Mouse (Mus musculus): ENCODE measurements around the gene Ism2. TPM values are rescaled to one million over a fixed set of nuclear protein-coding genes. Genes with fewer than 3 reads are reported as not detected.

The Ism2 gene
- polyA plus RNA-seq, 1 experiment from 2014 or later: 0.96 TPM

Small RNAs within 50 kb of the gene (microRNA-seq; reads per million reads assigned to microRNA genes)
- not detected for gene Gm47293

Other genes with a start within 250 kb of the Ism2 start
- gene Ngb, start 197.2 kb downstream of the Ism2 start, polyA plus RNA-seq (2015; fragmentation: Nextera tagmentation; extraction: Ambion mirVana): 3.1 and 4.1 TPM in 2 replicates
- gene Gstz1, start 152.5 kb downstream of the Ism2 start, polyA plus RNA-seq (2015; fragmentation: Nextera tagmentation; extraction: Ambion mirVana): 25.1 and 28.4 TPM in 2 replicates
- gene Pomt2, start 151.7 kb downstream of the Ism2 start, polyA plus RNA-seq (2015; fragmentation: Nextera tagmentation; extraction: Ambion mirVana): 13.4 and 13.8 TPM in 2 replicates
- gene Samd15, start 100.0 kb downstream of the Ism2 start, polyA plus RNA-seq (2015; fragmentation: Nextera tagmentation; extraction: Ambion mirVana): 2.5 TPM in 2 replicates
- gene Tmed8, start 99.3 kb downstream of the Ism2 start, polyA plus RNA-seq (2015; fragmentation: Nextera tagmentation; extraction: Ambion mirVana): 4.4 and 4.6 TPM in 2 replicates
- 1.0 and 1.5 TPM in 2 replicates for gene Noxred1, start 61.0 kb downstream of the Ism2 start, polyA plus RNA-seq (2015; fragmentation: Nextera tagmentation; extraction: Ambion mirVana)
- gene Vipas39, start 33.4 kb downstream of the Ism2 start, polyA plus RNA-seq (2015; fragmentation: Nextera tagmentation; extraction: Ambion mirVana): 49.3 and 51.2 TPM in 2 replicates
- 213 and 236 TPM in 2 replicates for gene Ahsa1, start 33.2 kb downstream of the Ism2 start, polyA plus RNA-seq (2015; fragmentation: Nextera tagmentation; extraction: Ambion mirVana)
- 64.6 and 74.8 TPM in 2 replicates for gene Sptlc2, start 88.7 kb upstream of the Ism2 start, polyA plus RNA-seq (2015; fragmentation: Nextera tagmentation; extraction: Ambion mirVana)
- 246 and 286 TPM in 2 replicates for gene Slirp, start 144.2 kb upstream of the Ism2 start, polyA plus RNA-seq (2015; fragmentation: Nextera tagmentation; extraction: Ambion mirVana)
- gene Alkbh1, start 144.3 kb upstream of the Ism2 start, polyA plus RNA-seq (2015; fragmentation: Nextera tagmentation; extraction: Ambion mirVana): 41.5 and 42.9 TPM in 2 replicates
- 96.2 and 107 TPM in 2 replicates for gene Snw1, start 172.6 kb upstream of the Ism2 start, polyA plus RNA-seq (2015; fragmentation: Nextera tagmentation; extraction: Ambion mirVana)
- not detected in 2 replicates for gene Gm5788, start 195.0 kb upstream of the Ism2 start, polyA plus RNA-seq (2015; fragmentation: Nextera tagmentation; extraction: Ambion mirVana)
- not detected in 2 replicates for gene Gm8300, start 214.6 kb upstream of the Ism2 start, polyA plus RNA-seq (2015; fragmentation: Nextera tagmentation; extraction: Ambion mirVana)